ENCODE assay signal across 8 mouse cellular contexts in the genomic region with DNA sequence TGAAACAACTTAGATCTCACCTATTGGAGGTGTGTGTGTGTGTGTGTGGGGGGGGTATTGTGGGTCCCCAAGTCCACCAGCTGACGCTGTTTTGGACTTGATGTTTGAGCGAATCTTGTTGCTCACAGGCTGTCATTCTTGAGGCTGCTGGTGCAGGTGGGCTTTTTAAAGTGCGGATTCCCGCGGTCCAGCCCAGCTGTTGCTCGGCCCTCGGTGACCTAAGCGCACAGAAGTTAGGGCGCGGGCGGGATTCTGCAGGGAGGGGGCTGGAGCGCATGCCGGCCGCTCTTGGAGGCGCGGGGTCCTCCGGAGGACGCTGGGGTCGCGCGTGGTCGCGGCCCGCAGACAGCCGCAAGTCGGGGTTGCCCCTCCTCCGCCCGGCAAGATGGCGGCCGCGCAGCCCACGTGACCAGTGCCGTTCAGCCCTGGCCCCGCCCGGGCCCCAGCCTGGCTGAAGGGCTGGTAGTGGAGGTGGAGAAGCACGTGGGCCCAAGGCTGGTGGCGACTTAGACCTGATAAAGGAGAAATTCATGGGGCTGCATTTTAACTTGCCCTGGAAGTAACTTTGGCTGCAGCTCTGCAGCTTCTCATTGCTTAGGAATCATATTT. TPM values are rescaled to one million over a fixed set of nuclear protein-coding genes. Genes with fewer than 3 reads are reported as not detected.
DNase-seq lines count a peak whose midpoint lies in the region; ATAC-seq lines count a peak whose summit lies in the region.

No protein-coding gene starts in this region.

- peak; percentile 43 for ATAC-seq in intestine, embryonic 16.5 days

- H3K27me3 ChIP-seq in intestine, embryonic 16.5 days (replicated peaks; ENCODE audit: control insufficient read depth, insufficient read depth, low read length): no peaks in the 10 kb centered on the region
- peaks cover 18% of the 10 kb centered on the region for H3K27me3 ChIP-seq in midbrain, embryonic 10.5 days (ENCODE audit: low read depth, poor library complexity, severe bottlenecking)

- H3K4me1 ChIP-seq in intestine, embryonic 16.5 days (ENCODE audit: control insufficient read depth, insufficient read depth, low read length): 0 out of 2 replicates have a peak, but pooled peaks cover 7% of the 10 kb centered on the region
- peaks cover 47% of the 10 kb centered on the region for H3K4me1 ChIP-seq in midbrain, embryonic 10.5 days

- peak overlapping the region; percentile 78 for H3K4me3 ChIP-seq in intestine, embryonic 16.5 days (ENCODE audit: low read length)
- H3K4me3 ChIP-seq in midbrain, embryonic 10.5 days: peak overlapping the region; percentile 86

- no peaks in the 10 kb centered on the region for H3K9me3 ChIP-seq in intestine, embryonic 16.5 days (ENCODE audit: control insufficient read depth, low read length)
- H3K9me3 ChIP-seq in midbrain, embryonic 10.5 days (replicated peaks): no peaks in the 10 kb centered on the region

- peak overlapping the region; percentile 87 for H3K9ac ChIP-seq in intestine, embryonic 16.5 days (ENCODE audit: low read depth, low read length)

- peak overlapping the region; percentile 95 for H3K4me2 ChIP-seq in intestine, embryonic 16.5 days (ENCODE audit: low read depth, low read length)

- WGBS in intestine, embryonic 16.5 days: under 1% methylated on average over 37 of the region's 37 CpGs
- 0% methylated on average over 37 of the region's 37 CpGs for WGBS in midbrain, embryonic 10.5 days

- peak overlapping the region; percentile 68 for H3K27ac ChIP-seq in intestine, embryonic 16.5 days (ENCODE audit: low read length)
- H3K27ac ChIP-seq in midbrain, embryonic 10.5 days (replicated peaks): peak overlapping the region; percentile 91

- H3K36me3 ChIP-seq in intestine, embryonic 16.5 days (ENCODE audit: control insufficient read depth, insufficient read depth, low read length): no peaks in the 10 kb centered on the region
- no peaks in the 10 kb centered on the region for H3K36me3 ChIP-seq in midbrain, embryonic 10.5 days

- intact Hi-C loops in gastrocnemius, postnatal 36 days (cut with DNase I): loop anchor here (5.0 to 10.0 kb wide), 2 partner anchors 101 to 329 kb away; partner anchors contain the start of genes Pign and Relch
- intact Hi-C loops in left cerebral cortex, postnatal 36 days (cut with DNase I): loop anchor here (5.0 to 10.0 kb wide), 4 partner anchors 179 to 329 kb away; partner anchors contain the start of genes Phlpp1, Pign, Relch and Tnfrsf11a

- DNase-seq in adrenal gland, adult 18-20 months (ENCODE audit: low spot score in 2 of 2): peak; percentile 86 to 87
- peak; percentile 94 for DNase-seq in embryo, embryonic 11 days
- peak; percentile 79 to 80 for DNase-seq in gastrocnemius, postnatal 36 days
- DNase-seq in left cerebral cortex, postnatal 36 days (ENCODE audit: low spot score in 2 of 2): peak; percentile 87
- peak; percentile 90 for DNase-seq in midbrain, embryonic 10.5 days (ENCODE audit: low spot score)
- peak; percentile 75 to 77 for DNase-seq in right cerebral cortex, postnatal 36 days (ENCODE audit: low spot score in 2 of 2)
- DNase-seq in urinary bladder, postnatal 4 days (ENCODE audit: low spot score in 2 of 2): peak; percentile 83 to 85

RNA-seq across cellular contexts. Expression of gene Zcchc2, which starts 3.5 kb away (rescaled TPM):
- total RNA-seq in adrenal gland, adult 18-20 months (2021): 10 to 100 TPM; 19.4 to 20.3 TPM
- 1 to 10 TPM; 8.6 to 9.6 TPM for total RNA-seq in gastrocnemius, postnatal 36 days (2021)
- 1.8 and 2.0 TPM in 2 replicates for polyA plus RNA-seq in intestine, embryonic 16.5 days (2015; fragmentation: Nextera tagmentation; extraction: Ambion mirVana)
- total RNA-seq in left cerebral cortex, postnatal 36 days (2021): 10 to 100 TPM; 24.3 to 24.4 TPM
- polyA plus RNA-seq in midbrain, embryonic 10.5 days (2016; fragmentation: Nextera tagmentation; extraction: Ambion mirVana): 1.7 and 1.9 TPM in 2 replicates

Comparison
In these comparisons a context has a peak if more than half of its experiments do, and no peak if none do; other contexts are left out.
1. Peak in every context shown above with its lines: DNase-seq, ATAC-seq, H3K4me3 ChIP-seq and H3K27ac ChIP-seq.